In genomic region chr17:80063840-80064495, GRCm38 (mm10) we compare ENCODE assay signal across 12 mouse cellular contexts. TPM values are rescaled to one million over a fixed set of nuclear protein-coding genes. Genes with fewer than 3 reads are reported as not detected.
DNase-seq lines count a peak whose midpoint lies in the region; ATAC-seq lines count a peak whose summit lies in the region.
"Had no signal": no experiment of that assay in that cellular context is flagged by ENCODE, and none has a peak within 500 bp of the region (broad histone marks: within the 10 kb centered on the region; RNA-seq: fewer than 3 reads in every experiment).

No protein-coding gene starts in this region.

- no peak overlapping the region for H3K4me2 ChIP-seq in midbrain, embryonic 13.5 days (replicated peaks)
- H3K4me2 ChIP-seq: limb, embryonic 15.5 days had no signal

- no peak overlapping the region for H3K4me3 ChIP-seq in midbrain, embryonic 10.5 days
- H3K4me3 ChIP-seq in midbrain, embryonic 13.5 days (replicated peaks) = no peak overlapping the region
- H3K4me3 ChIP-seq: limb, embryonic 15.5 days had no signal

- no peak overlapping the region for H3K9ac ChIP-seq in midbrain, embryonic 13.5 days (replicated peaks)
- H3K9ac ChIP-seq: limb, embryonic 15.5 days had no signal

- H3K36me3 ChIP-seq in midbrain, embryonic 10.5 days = no peaks in the 10 kb centered on the region
- no peaks in the 10 kb centered on the region for H3K36me3 ChIP-seq in midbrain, embryonic 13.5 days
- H3K36me3 ChIP-seq: limb, embryonic 15.5 days; neural tube, embryonic 13.5 days had no signal

- WGBS in midbrain, embryonic 10.5 days = 74% methylated on average over 8 of the region's 8 CpGs
- 70% methylated on average over 8 of the region's 8 CpGs for WGBS in midbrain, embryonic 13.5 days

- no peaks in the 10 kb centered on the region for H3K27me3 ChIP-seq in midbrain, embryonic 10.5 days (ENCODE audit: low read depth, poor library complexity, severe bottlenecking)
- no peaks in the 10 kb centered on the region for H3K27me3 ChIP-seq in midbrain, embryonic 13.5 days
- H3K27me3 ChIP-seq: limb, embryonic 15.5 days; neural tube, embryonic 13.5 days had no signal

- ATAC-seq in midbrain, embryonic 13.5 days = no peak
- peak; percentile 22; the same call in 1 of the 2 replicates for ATAC-seq in erythroblast, adult 5-6 weeks (replicated peaks; ENCODE audit: low FRiP score, poor library complexity, severe bottlenecking)

- DNase-seq in cerebellum, adult 11-12 months = peak; percentile 20
- no peak for DNase-seq in cerebellum, adult 18-20 months
- DNase-seq in midbrain, embryonic 10.5 days (ENCODE audit: low spot score) = peak; percentile 17
- DNase-seq in retina, embryonic 14.5 days (ENCODE audit: low spot score) = peak; percentile 38
- no peak for DNase-seq in adrenal gland, postnatal 14 days
- DNase-seq in kidney, postnatal 14 days = no peak
- DNase-seq: adrenal gland, adult 8-10 months; gastrocnemius, adult 2 months had no signal

- H3K9me3 ChIP-seq in midbrain, embryonic 10.5 days (replicated peaks) = no peaks in the 10 kb centered on the region
- no peaks in the 10 kb centered on the region for H3K9me3 ChIP-seq in midbrain, embryonic 13.5 days
- H3K9me3 ChIP-seq: limb, embryonic 15.5 days; neural tube, embryonic 13.5 days had no signal

- no peak overlapping the region for H3K27ac ChIP-seq in midbrain, embryonic 10.5 days (replicated peaks)
- no peak overlapping the region for H3K27ac ChIP-seq in midbrain, embryonic 13.5 days
- H3K27ac ChIP-seq: gastrocnemius, adult 2 months; limb, embryonic 15.5 days; neural tube, embryonic 13.5 days had no signal

- peaks cover 26% of the 10 kb centered on the region for H3K4me1 ChIP-seq in midbrain, embryonic 10.5 days
- peaks cover 26% of the 10 kb centered on the region for H3K4me1 ChIP-seq in midbrain, embryonic 13.5 days (replicated peaks)

RNA-seq across cellular contexts. Expression of gene Hnrnpll, which starts 1.8 kb away (rescaled TPM):
- 85.2 and 86.7 TPM in 2 replicates for polyA plus RNA-seq in midbrain, embryonic 10.5 days (2016; fragmentation: Nextera tagmentation; extraction: Ambion mirVana)
- polyA plus RNA-seq in midbrain, embryonic 13.5 days (2015; fragmentation: Nextera tagmentation; extraction: Ambion mirVana) = 70.2 and 76.7 TPM in 2 replicates
- 32.6 and 37.1 TPM in 2 replicates for total RNA-seq in erythroblast, adult 5-6 weeks (2015; ENCODE audit: low replicate concordance)
- total RNA-seq in erythroblast, adult 5-6 weeks (2017; ENCODE audit: low replicate concordance) = 24.6 and 31.1 TPM in 2 replicates
- 50.6 and 54.1 TPM in 2 replicates for total RNA-seq in adrenal gland, postnatal 14 days (2021)

Comparison
In these comparisons a context has a peak if more than half of its experiments do, and no peak if none do; other contexts are left out.
1. DNase-seq: peak in cerebellum, adult 11-12 months (single experiment), midbrain, embryonic 10.5 days (single experiment) and retina, embryonic 14.5 days (single experiment); none in cerebellum, adult 18-20 months (0 of 2), adrenal gland, postnatal 14 days (single experiment) and kidney, postnatal 14 days (single experiment).